Mouse (Mus musculus) liver, postnatal 0 days (tissue): ENCODE measurements around the gene Cldn14. TPM values are rescaled to one million over a fixed set of nuclear protein-coding genes. Genes with fewer than 3 reads are reported as not detected.

Source experiments
- ATAC-seq: fragments of 200-750 bp; cut with Nextera tagmentation; 2 replicates; pipeline ENCODE4 v1.8.0; 2017; ENCODE audit warnings: mild to moderate bottlenecking, moderate library complexity
- DNase-seq: peaks from one replicate; pipeline ENCODE4 v3.0.0-alpha.2; 2016
- H3K27ac ChIP-seq: fragments of 300-500 bp; sonication (generic); 2 replicates; pipeline ENCODE4 v1.5.1; 2014; ENCODE audit warnings: antibody characterized with exemption, moderate library complexity, mild to moderate bottlenecking, low read depth
- H3K27me3 ChIP-seq: fragments of 300-500 bp; sonication (generic); 2 replicates; pipeline ENCODE4 v1.6.1; 2014; ENCODE audit warnings: low read length, control low read depth, mixed read lengths; ENCODE audit not compliant: insufficient read depth
- H3K36me3 ChIP-seq: fragments of 300-500 bp; sonication (generic); replicated peaks from 2 replicates; pipeline ENCODE4 v1.6.1; 2014; ENCODE audit warnings: mild to moderate bottlenecking, control low read depth, low read length, moderate library complexity, mixed read lengths; ENCODE audit not compliant: insufficient read depth
- H3K4me1 ChIP-seq: fragments of 300-500 bp; sonication (generic); 2 replicates; pipeline ENCODE4 v1.6.1; 2014; ENCODE audit warnings: antibody characterized with exemption, mild to moderate bottlenecking, control low read depth; ENCODE audit not compliant: insufficient read depth
- H3K4me2 ChIP-seq: fragments of 300-500 bp; sonication (generic); 2 replicates; pipeline ENCODE4 v1.6.1; 2014; ENCODE audit warnings: low read depth, mild to moderate bottlenecking, low read length, moderate library complexity, mixed read lengths
- H3K4me3 ChIP-seq: fragments of 300-500 bp; sonication (generic); 2 replicates; pipeline ENCODE4 v1.5.1; 2014; ENCODE audit warnings: low read depth, low read length
- H3K9ac ChIP-seq: fragments of 300-500 bp; sonication (generic); replicated peaks from 2 replicates; pipeline ENCODE4 v1.6.1; 2014; ENCODE audit warnings: mild to moderate bottlenecking, moderate library complexity
- H3K9me3 ChIP-seq: fragments of 300-500 bp; sonication (generic); 2 replicates; pipeline ENCODE4 v1.6.1; 2016; ENCODE audit warnings: mild to moderate bottlenecking, control low read depth, low read length, mixed read lengths
- CTCF ChIP-seq: sonication (generic); IDR thresholded peaks from 2 replicates; pipeline ENCODE4 v1.5.1; 2016; ENCODE audit warnings: antibody characterized with exemption, low read depth
- EP300 ChIP-seq: IDR thresholded peaks from 2 replicates; pipeline ENCODE4 v1.6.1; 2016; ENCODE audit warnings: antibody characterized with exemption, low read depth, mild to moderate bottlenecking
- WGBS: fragments of 180-500 bp; shearing (Covaris S2); extraction: QIAGEN DNeasy Blood & Tissue Kit; methylation state at CpG from one replicate; pipeline ENCODE4 v1.1.7; 2014; ENCODE audit not compliant: insufficient replicate concordance; 5-methylcytosine and 5-hydroxymethylcytosine counted together
- polyA plus RNA-seq: library from polyadenylated mRNA; unstranded; fragments of >200 nt; fragmentation: Nextera tagmentation; extraction: Ambion mirVana; gene quantifications from 2 replicates; pipeline ENCODE4 v1.2.1, GENCODE M21; 2015

Cldn14 gene
- polyA plus RNA-seq, 1 experiment from 2014 or later: 8.6 TPM

DNA sequence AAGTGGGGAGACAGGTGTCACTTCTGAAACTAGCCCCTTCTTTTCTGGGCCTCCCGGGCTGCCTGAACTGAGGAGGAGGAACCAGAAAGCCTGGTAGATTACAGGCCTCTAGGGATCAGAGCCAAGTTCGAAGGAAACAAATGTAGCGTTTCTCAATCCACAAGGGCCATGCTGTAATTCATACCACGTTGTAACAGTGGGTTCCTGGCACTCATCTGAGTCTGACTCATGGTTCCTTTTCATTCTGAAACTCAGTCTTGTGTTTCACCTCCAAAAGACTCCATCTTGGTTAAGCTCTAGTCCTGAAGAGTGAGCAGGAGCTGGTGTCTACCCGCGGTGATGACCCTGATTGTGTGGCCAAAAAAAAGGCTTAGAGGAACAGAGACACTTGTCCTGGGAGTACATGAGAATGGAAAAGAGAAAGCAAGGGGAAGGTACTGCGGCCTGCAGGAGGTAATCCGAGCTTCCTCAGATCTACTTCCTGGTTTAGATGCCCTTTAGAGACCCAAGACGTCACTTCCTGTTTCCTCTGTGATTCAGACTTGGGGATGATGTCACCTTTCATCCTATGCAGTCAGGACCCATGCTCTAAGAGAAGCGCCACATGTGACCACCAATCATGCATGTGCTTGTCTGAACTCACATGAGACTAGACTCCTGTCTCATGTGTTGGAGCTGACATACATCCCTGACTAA is 94.6 kb downstream of the Cldn14 start:
- 52% methylated on average over 10 of the region's 10 CpGs for WGBS
- TF ChIP-seq CTCF (no peak), EP300 (peak; percentile 29; the same call in 1 of the 2 replicates)
- Histone ChIP-seq H3K36me3 (no peaks in the 10 kb centered on the region), H3K4me2 (no peak overlapping the region), H3K27me3 (no peaks in the 10 kb centered on the region), H3K27ac (peak overlapping the region; percentile 66), H3K9ac (no peak overlapping the region), H3K4me3 (no peak overlapping the region), H3K4me1 (peaks cover 8% of the 10 kb centered on the region), H3K9me3 (no peaks in the 10 kb centered on the region)
- ATAC-seq: peak; percentile 54
- peak; percentile 37 for DNase-seq

DNA sequence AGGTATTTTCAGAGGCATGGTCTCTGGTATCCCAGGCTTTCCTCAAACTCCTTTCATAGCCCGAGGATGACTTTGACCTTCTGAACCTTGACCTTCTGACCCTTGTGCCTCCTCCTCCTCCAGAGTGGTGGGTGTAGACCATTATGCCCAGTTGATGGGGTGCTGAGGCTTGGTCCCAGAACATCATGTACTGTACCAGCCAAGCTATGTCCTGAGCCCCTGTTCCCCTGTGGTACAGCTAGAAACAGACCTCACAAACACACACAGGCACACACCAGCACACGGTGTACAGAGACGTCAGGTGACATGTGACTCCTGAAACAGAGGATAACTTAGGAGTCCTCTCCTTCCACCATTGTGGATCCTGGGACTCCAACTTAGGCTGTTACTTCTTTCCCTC is 95.8 kb downstream of the Cldn14 start:
- no peak overlapping the region for H3K4me2 ChIP-seq
- H3K36me3 ChIP-seq: no peaks in the 10 kb centered on the region
- H3K4me1 ChIP-seq: peaks cover 8% of the 10 kb centered on the region
- peak; percentile 75 for ATAC-seq
- no peaks in the 10 kb centered on the region for H3K9me3 ChIP-seq
- H3K27me3 ChIP-seq: no peaks in the 10 kb centered on the region
- TF ChIP-seq CTCF (no peak), EP300 (peak; percentile 71)
- 60% methylated on average over 3 of the region's 3 CpGs for WGBS
- no peak overlapping the region for H3K9ac ChIP-seq
- 0 out of 2 replicates have a peak overlapping the region, but pooled peaks have one; percentile 22 for H3K27ac ChIP-seq
- no peak for DNase-seq
- H3K4me3 ChIP-seq: no peak overlapping the region

DNA sequence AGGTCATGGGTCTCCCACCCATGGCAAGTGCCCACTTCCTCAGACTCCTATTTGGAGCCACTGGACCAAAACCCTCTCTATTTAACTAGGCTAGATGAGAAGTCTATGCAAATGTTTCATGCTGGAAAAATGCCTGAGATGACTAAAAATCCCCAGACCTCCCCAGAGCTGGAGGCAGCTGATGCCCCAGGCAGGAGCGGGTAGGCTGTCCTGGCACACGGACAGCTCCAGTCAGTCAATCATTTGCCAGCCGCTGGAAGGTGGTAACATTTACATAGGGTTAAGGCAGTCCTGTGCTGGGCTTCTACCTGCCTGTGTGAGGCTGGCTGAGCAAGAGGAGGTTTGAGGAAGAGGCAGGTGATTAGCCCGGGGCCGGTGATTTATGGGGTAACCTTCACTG is 96.5 kb downstream of the Cldn14 start:
- Histone ChIP-seq H3K36me3 (no peaks in the 10 kb centered on the region), H3K4me1 (peaks cover 8% of the 10 kb centered on the region), H3K4me2 (no peak overlapping the region), H3K4me3 (no peak overlapping the region), H3K27me3 (no peaks in the 10 kb centered on the region), H3K9me3 (no peaks in the 10 kb centered on the region), H3K27ac (0 out of 2 replicates have a peak overlapping the region, but pooled peaks have one; percentile 22), H3K9ac (no peak overlapping the region)
- peak; percentile 78 for ATAC-seq
- peak; percentile 61 for DNase-seq
- 51% methylated on average over 5 of the region's 5 CpGs for WGBS
- TF ChIP-seq CTCF (no peak), EP300 (no peak)

DNA sequence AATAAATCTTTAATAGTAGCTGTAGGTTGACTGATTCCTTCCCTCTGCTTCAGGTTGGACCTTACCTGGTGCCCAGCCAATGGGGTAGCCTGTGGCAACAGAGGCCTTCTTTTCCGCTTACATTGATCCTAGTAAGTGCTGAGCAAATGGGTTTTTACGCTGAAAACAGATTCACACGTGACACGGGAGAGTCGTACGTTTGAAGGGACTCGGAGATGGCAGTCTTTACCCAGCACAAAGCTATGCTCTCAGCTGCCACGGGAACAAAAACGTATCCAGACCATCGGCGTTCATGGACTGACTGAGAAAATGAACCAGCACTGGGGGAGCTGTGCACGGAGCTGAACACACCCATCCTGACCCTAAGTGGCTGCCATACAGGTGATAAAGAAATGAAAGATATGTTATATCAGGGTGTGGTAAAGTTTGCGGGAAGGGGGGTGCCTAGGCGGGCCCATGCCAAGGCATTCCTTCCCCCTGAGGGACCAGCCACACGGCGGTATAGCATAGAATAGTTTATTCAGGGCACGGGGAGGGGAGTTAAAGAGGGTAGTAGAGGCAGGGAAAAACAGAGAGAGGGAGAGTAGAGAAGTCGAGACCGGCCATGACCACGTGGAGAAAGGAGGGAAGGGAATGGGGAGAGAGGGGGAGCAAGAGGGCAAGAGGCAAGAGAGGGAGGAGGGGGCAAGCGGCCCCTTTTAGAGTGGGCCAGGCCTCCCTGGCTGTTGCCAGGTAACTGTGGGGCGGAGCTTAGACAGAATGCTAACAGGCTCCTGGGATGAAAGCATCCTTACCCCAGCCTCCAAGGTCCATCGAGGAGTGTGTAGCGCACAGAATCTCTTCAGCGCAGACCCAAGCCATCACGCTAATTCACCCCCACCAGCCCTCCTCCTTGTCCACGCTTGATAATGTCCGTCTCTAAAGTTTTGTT is 97.6 kb downstream of the Cldn14 start:
- WGBS: 69% methylated on average over 28 of the region's 28 CpGs
- ATAC-seq (no peak), DNase-seq (no peak)
- Histone ChIP-seq H3K36me3 (no peaks in the 10 kb centered on the region), H3K27ac (no peak overlapping the region), H3K4me1 (peaks cover 8% of the 10 kb centered on the region), H3K9ac (no peak overlapping the region), H3K4me3 (no peak overlapping the region), H3K9me3 (no peaks in the 10 kb centered on the region), H3K4me2 (no peak overlapping the region), H3K27me3 (no peaks in the 10 kb centered on the region)
- TF ChIP-seq CTCF: no peak
- TF ChIP-seq EP300: no peak

DNA sequence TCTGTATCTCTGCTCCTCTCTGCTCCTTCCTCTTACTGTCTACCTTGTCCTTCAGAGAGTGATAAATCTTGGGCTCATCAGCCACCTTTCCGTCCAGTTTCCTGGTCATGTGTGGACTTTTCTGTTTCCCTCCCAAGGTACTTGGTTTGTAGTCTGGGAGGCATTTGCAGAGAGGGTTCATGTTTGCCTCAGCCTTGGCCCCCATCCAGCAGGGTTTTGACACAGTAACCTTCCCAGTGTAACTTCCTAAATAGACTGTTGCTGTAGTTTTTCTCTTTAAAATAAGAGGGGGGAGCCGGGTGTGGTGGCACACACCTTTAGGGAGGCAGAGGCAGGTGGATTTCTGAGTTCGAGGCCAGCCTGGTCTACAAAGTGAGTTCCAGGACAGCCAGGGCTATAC is 98.7 kb downstream of the Cldn14 start:
- peak; percentile 73 for DNase-seq
- no peak for ATAC-seq
- H3K4me3 ChIP-seq: no peak overlapping the region
- WGBS: 70% methylated on average over 3 of the region's 3 CpGs
- no peaks in the 10 kb centered on the region for H3K9me3 ChIP-seq
- H3K4me1 ChIP-seq: peaks cover 8% of the 10 kb centered on the region
- H3K4me2 ChIP-seq: no peak overlapping the region
- H3K27me3 ChIP-seq: no peaks in the 10 kb centered on the region
- H3K36me3 ChIP-seq: no peaks in the 10 kb centered on the region
- TF ChIP-seq EP300 (no peak), CTCF (no peak)
- no peak overlapping the region for H3K27ac ChIP-seq
- H3K9ac ChIP-seq: no peak overlapping the region

DNA sequence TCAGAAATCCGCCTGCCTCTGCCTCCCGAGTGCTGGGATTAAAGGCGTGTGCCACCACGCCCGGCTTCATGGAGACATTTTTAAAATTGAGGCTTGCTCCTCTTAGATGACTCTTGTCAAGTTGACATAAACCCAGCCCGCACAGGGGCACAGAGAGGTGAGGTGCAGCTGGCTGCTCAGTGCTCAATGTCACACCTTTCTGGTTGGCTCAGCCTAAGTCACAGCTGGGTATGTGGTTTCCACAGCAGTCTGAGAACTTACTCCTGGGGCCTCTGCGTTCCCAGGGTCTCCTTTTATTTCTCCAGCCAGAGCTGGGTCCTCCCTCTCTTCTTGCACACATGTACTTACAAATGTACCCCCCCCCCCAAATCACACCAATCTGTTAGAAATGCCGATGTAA is 100.4 kb downstream of the Cldn14 start:
- H3K4me1 ChIP-seq: peaks cover 8% of the 10 kb centered on the region
- DNase-seq (no peak), ATAC-seq (no peak)
- no peak overlapping the region for H3K9ac ChIP-seq
- H3K27me3 ChIP-seq: no peaks in the 10 kb centered on the region
- no peak overlapping the region for H3K4me2 ChIP-seq
- WGBS: 86% methylated on average over 8 of the region's 8 CpGs
- no peak for TF ChIP-seq CTCF
- no peak overlapping the region for H3K27ac ChIP-seq
- 0 out of 2 replicates have a peak, but pooled peaks cover 2% of the 10 kb centered on the region for H3K36me3 ChIP-seq
- no peak overlapping the region for H3K4me3 ChIP-seq
- H3K9me3 ChIP-seq: no peaks in the 10 kb centered on the region
